Mouse (Mus musculus) lung, adult 2 months (tissue): Measurements from ENCODE around the gene Spcs2. TPM values are rescaled to one million over a fixed set of nuclear protein-coding genes. Genes with fewer than 3 reads are reported as not detected.
A peak's percentile ranks its signal among the peaks of the same experiment; 100 is the strongest.
"Not testable (repeated sequence)": the region's sequence is repeated elsewhere in the genome, so short reads cannot be mapped to it uniquely, and the experiment has no call there.

ENCODE experiments used
- DNase-seq: peaks from one replicate; pipeline ENCODE4 v3.0.0; 2022
- H3K4me1 ChIP-seq: fragments of 200-500 bp; 2 replicates; pipeline ENCODE4 v1.6.1; 2011; ENCODE audit warnings: low read length; ENCODE audit not compliant: control insufficient read depth, insufficient read depth
- H3K4me3 ChIP-seq: fragments of 200-500 bp; replicated peaks from 2 replicates; pipeline ENCODE3; 2011; ENCODE audit warnings: low read depth, mild to moderate bottlenecking, control low read depth, low read length; ENCODE audit errors: extremely low read depth
- CTCF ChIP-seq: fragments of 200-500 bp; IDR thresholded peaks from 2 replicates; pipeline ENCODE4 v1.5.1; 2011; ENCODE audit warnings: mild to moderate bottlenecking, low read length, control low read depth; ENCODE audit not compliant: insufficient read depth
- POLR2A ChIP-seq: fragments of 200-500 bp; IDR thresholded peaks from 2 replicates; pipeline ENCODE4 v1.6.1; 2011; ENCODE audit warnings: low read depth, mild to moderate bottlenecking, control low read depth, low read length, borderline replicate concordance; ENCODE audit errors: extremely low read depth
- WGBS: fragments of 180-500 bp; shearing (Covaris S2); methylation state at CpG from one replicate; pipeline ENCODE4 v1.1.7; 2018; 5-methylcytosine and 5-hydroxymethylcytosine counted together
- polyA plus RNA-seq: library from polyadenylated mRNA; depleted of rRNA; stranded (reverse); fragments of >200 nt; gene quantifications from 2 replicates; pipeline ENCODE4 v1.2.3, GENCODE M21; 2012

Gene Spcs2
- polyA plus RNA-seq, 1 experiment: 45.6 TPM

DNA sequence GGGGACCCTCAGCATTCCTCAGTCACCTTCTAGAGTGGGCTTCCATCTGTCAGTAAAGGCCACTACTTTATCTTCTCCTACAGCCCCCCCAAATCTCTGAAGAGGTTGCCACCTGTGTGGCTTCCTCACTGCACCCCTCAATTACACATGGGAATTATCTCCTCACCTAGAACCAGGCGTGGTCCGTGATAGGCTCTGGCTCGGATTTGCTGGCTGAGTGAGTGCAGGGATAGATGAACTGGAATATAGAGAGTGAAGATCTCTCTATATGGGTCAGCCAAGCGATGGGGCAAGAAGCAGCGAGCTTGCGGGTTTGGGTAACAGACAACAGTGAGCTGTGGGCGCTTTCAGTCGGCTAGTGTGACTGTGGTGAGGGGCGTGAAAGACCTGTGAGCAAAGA, 37.8 kb downstream of the Spcs2 start:
- WGBS: 86% methylated on average over 9 of the region's 9 CpGs
- Histone ChIP-seq H3K4me1 (peaks cover 3% of the 10 kb centered on the region), H3K4me3 (no peak overlapping the region)
- TF ChIP-seq CTCF (no peak), POLR2A (no peak)
- no peak for DNase-seq

DNA sequence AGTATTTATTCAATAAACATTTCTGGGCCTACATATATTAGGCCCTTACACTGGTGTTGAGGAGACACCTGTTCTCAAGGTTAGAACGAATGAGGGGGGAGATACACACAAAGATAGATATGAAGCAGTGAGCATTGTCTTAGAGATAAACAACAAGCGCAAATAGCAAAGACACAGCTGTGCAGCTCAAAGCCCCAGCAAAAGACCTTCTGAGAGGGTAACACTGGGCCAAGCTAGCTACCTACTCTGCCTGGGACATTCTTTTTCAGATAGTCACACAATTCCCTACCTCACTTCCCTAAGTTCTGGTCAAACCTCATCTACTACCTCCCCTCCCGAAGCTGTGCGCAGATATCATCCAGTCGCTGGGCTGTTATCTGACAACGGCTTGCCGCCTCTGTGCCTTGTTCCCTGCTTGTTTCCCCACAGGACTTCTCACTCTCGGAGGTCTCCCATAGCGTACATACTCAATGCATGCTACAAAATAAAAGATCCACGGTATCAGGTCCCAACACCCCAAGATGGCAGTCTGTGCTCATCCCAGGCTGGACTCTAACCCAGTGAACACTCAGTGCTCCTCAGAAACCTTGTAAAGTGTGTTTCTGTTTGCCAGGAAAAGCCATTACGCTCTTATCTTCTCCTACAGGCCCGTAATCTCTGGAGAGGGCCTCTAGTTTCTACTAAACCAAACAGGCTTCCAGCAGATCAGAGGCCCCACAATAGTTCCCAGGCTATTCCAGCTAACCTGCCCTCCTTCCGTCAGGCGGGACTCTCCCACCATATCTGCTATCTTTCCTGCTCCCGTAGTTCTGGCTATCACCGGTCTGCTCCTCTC, 38.4 kb downstream of the Spcs2 start:
- TF ChIP-seq CTCF: no peak
- no peak for TF ChIP-seq POLR2A
- 79% methylated on average over 16 of the region's 16 CpGs for whole genome bisulfite sequencing

DNA sequence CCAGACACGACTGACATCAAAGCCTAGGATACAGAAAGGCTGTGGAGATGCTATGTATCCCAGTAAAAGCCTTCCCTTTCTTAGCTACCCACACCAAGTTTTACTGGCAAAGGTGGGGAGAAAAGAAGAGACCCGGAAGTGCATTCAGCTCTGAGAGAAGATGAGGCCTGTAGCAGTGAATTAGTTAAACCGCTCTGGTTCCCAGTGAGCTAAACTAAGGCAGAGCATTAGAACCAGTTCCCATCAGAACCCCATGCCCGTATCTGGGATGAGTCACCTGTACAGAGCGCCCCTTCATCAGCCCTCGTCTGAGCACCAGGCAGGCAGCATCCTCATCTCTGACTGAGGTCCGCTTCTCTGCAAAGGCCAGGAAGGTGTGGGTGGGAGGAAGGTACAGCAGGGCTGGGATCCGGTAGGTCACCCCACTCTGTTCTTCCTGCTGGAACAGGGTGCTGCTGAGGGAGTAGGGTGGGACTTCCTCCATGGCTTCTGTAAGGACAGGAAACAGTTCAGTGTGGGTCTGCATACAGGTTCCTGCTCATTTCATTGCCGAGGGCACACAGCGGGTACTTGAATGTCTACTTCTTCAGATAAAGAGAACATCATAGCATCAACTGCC, 40.1 kb downstream of the Spcs2 start:
- peaks cover 3% of the 10 kb centered on the region for H3K4me1 ChIP-seq
- no peak for TF ChIP-seq POLR2A
- no peak for TF ChIP-seq CTCF
- no peak for DNase-seq
- 78% methylated on average over 10 of the region's 10 CpGs for WGBS
- no peak overlapping the region for H3K4me3 ChIP-seq

More for the DNA sequence above, 38.4 kb downstream of the Spcs2 start:
- Histone ChIP-seq H3K4me1 (peaks cover 3% of the 10 kb centered on the region), H3K4me3 (no peak overlapping the region)
- DNase-seq: no peak

DNA sequence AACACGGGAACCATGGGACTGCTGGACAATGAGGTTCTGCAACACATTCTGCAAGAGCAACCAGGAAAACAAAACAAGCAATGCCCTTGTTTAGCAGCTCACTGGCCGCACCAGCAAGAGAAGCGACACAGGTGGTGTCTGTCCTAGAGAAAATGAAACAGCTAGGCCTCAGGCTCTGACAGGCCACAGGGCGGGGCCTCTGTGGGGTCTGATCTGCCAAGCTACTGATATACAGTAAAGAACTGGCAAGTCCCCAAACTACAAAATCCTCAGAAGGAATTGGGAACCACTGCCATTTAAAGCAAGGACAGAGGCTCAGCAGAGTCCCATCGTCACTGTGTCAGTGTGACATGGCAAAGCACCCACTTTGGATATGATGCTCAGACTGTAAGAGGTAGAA, 40.8 kb downstream of the Spcs2 start:
- 74% methylated on average over 5 of the region's 5 CpGs for WGBS
- no peak overlapping the region for H3K4me3 ChIP-seq
- no peak for DNase-seq
- H3K4me1 ChIP-seq: no peaks in the 10 kb centered on the region; the same call in 1 of the 2 replicates
- no peak for TF ChIP-seq POLR2A
- no peak for TF ChIP-seq CTCF

DNA sequence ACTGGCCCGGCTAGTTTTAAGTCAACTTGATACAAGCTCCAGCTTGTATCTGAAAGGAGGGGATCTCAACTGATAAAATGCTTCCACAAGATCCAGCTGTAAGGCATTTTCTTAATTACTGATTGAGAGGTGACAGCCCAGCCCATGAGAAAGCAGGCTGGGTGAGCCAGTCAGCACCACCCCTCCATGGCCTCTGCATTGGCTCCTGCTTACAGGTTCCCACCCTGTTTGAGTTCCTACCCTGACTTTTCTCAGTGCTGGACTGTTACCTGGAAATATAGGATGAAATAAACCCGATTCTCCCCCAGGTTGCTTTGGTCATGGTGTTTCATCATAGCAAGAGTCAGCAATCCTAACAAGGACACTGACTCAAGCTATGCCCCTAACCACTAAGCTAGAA, 41.3 kb downstream of the Spcs2 start:
- TF ChIP-seq CTCF (no peak), POLR2A (no peak)
- no peak overlapping the region for H3K4me3 ChIP-seq
- WGBS: 77% methylated on average over 2 of the region's 2 CpGs
- no peaks in the 10 kb centered on the region for H3K4me1 ChIP-seq
- no peak for DNase-seq

DNA sequence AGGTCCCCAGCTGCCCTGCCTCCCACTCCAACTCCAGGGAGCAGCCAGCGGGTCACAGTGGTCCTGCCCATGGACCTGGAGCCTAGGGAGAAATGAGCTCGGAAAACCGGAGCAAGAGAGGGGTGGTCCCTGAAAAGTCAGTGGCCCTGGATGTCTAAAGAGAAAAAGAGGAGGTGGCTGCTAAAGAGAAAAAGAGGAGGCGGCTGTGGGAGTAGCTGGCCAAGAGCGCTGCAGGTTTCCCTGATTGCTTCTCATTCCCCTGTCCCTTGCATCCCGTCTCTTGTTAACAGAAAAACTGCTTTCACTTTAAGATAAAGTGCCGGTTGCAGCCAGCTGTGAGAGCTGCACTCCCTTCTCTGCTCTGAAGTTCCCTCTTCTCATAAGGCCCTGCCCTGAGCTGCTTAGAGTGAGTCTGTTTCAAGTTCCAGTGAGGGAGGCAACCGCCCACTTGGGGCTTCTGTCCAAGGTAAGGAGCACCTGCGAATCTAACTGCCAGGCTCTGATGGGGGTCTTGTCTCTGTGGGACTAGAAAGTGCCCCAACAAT, 45.0 kb downstream of the Spcs2 start:
- H3K4me3 ChIP-seq, H3K4me1 ChIP-seq: not testable (repeated sequence)
- WGBS: 41% methylated on average over 9 of the region's 9 CpGs
- DNase-seq: peak; percentile 20

DNA sequence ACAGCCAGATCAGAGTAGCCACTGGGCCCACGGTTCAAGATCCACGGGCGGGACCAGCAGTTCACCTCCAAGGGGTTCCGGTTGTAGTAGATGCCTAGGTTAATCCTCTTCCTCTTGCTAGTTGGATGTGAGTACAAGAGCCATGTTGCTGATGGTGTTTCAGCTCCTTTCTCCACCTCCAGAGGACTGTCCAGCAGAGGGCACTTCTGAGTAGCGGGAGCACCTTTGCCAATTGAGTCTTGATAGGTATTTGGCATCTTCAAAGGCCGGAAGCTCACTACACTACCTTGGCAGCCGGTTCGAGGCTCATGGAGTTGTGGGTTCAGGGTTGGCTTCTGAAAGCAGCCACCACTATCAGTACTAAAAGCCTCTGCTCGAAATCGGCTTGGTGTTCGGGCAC, 49.9 kb downstream of the Spcs2 start:
- peak; percentile 55 for DNase-seq
- Histone ChIP-seq H3K4me1 (no peaks in the 10 kb centered on the region), H3K4me3 (no peak overlapping the region)
- TF ChIP-seq POLR2A: no peak
- peak; percentile 67 for TF ChIP-seq CTCF
- WGBS: 87% methylated on average over 11 of the region's 11 CpGs

DNA sequence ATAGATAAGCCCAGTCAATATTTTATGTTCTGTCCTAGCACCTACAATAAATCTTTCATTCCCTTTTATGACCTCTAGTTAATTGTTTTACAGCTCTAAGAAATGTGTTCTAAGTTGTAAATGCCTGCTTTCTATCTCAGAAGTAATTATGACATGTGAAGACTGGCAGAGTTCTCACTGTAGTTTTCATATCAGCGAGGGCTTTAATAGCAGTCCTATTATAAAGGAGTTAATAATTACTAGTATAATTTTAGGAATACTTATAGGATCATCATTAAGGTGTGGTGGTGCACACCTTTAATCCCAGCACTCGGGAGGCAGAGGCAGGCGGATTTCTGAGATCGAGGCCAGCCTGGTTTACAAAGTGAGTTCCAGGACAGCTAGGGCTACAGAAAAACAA, 51.6 kb downstream of the Spcs2 start:
- TF ChIP-seq CTCF: no peak
- TF ChIP-seq POLR2A: no peak
- no peak for DNase-seq
- 92% methylated on average over 4 of the region's 4 CpGs for WGBS
- no peak overlapping the region for H3K4me3 ChIP-seq
- H3K4me1 ChIP-seq: no peaks in the 10 kb centered on the region

DNA sequence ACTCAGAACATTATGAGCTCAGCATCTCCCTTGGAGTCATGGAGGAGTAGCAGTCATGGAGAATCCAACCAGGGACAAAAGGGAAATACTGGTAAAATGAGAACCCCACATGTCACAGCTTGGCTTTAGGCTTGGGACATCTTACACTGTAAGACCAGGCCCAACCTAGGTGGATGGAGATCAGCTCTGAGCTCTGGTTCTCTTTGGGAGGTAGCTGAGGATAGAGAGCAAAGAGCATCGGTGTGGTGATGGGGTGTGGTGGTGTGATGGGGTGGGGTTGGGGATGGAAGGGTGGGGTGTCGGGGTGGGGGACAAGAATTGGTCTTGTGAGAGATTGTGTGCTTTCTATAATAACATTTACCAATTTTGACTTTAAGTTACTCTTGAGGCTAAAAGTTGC, 52.4 kb downstream of the Spcs2 start:
- Histone ChIP-seq H3K4me1 (no peaks in the 10 kb centered on the region), H3K4me3 (no peak overlapping the region)
- TF ChIP-seq POLR2A: no peak
- no peak for TF ChIP-seq CTCF
- WGBS: 87% methylated on average over 2 of the region's 2 CpGs
- no peak for DNase-seq

DNA sequence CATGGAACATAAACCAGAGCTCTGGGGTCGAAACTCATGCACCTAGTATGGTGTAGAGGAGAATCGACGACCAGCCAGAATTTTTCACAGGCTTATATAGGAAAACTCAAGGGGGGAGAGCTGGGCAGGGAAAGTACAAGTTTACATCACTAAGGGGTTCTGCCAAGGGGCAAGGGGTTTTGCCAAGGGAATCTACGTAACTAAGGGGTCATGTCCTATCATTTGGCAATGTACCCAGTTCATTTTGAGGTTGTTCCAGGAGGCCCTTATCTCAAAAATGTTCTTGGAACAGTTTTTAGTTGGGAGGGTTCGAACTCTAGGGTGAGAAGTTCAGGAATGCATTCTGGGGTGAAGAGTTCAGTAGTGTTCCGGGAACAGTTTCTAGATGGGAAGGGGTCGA, 56.2 kb downstream of the Spcs2 start:
- not testable (repeated sequence) for DNase-seq, H3K4me3 ChIP-seq, H3K4me1 ChIP-seq
- WGBS: 31% methylated on average over 7 of the region's 7 CpGs
